Mouse (Mus musculus) c-Kit-positive CD71-positive TER-119-negative erythroid progenitor cells, embryonic 14.5 days (primary cell): ENCODE measurements around the gene Spns2.

ENCODE experiments used
- DNase-seq: peaks from one replicate; pipeline ENCODE4 v3.0.0-alpha.2; 2013; ENCODE audit warnings: low read depth

Spns2 gene

GRCm38 (mm10) chr11:72500139-72500538, 10.4 kb upstream of the Spns2 start:
- DNase-seq: no peak

- DNase-seq: no peak
Measured at GRCm38 (mm10) chr11:72497367-72497766, 7.7 kb upstream of the Spns2 start.

GRCm38 (mm10) chr11:72496775-72497174, 7.1 kb upstream of the Spns2 start:
- no peak for DNase-seq

- DNase-seq: no peak
Measured at GRCm38 (mm10) chr11:72496066-72496465, 6.4 kb upstream of the Spns2 start.

GRCm38 (mm10) chr11:72494046-72494988, 4.6 kb upstream of the Spns2 start:
- no peak for DNase-seq

GRCm38 (mm10) chr11:72491130-72491960, 1.6 kb upstream of the Spns2 start:
- DNase-seq: no peak

GRCm38 (mm10) chr11:72489397-72489796, 307 bp downstream of the Spns2 start:
- no peak for DNase-seq

- DNase-seq: no peak
Measured at GRCm38 (mm10) chr11:72488753-72489271, 892 bp downstream of the Spns2 start.

- no peak for DNase-seq
Measured at GRCm38 (mm10) chr11:72487739-72488138, 2.0 kb downstream of the Spns2 start.

GRCm38 (mm10) chr11:72487171-72487570, 2.5 kb downstream of the Spns2 start:
- DNase-seq: no peak

GRCm38 (mm10) chr11:72485960-72486359, 3.7 kb downstream of the Spns2 start:
- no peak for DNase-seq

- DNase-seq: no peak
Measured at GRCm38 (mm10) chr11:72485157-72485556, 4.5 kb downstream of the Spns2 start.

GRCm38 (mm10) chr11:72484549-72484948, 5.2 kb downstream of the Spns2 start:
- no peak for DNase-seq

GRCm38 (mm10) chr11:72481952-72482351, 7.8 kb downstream of the Spns2 start:
- no peak for DNase-seq

- DNase-seq: no peak
Measured at GRCm38 (mm10) chr11:72481313-72481712, 8.4 kb downstream of the Spns2 start.

- no peak for DNase-seq
Measured at GRCm38 (mm10) chr11:72479499-72479898, 10.2 kb downstream of the Spns2 start.

GRCm38 (mm10) chr11:72478228-72478627, 11.5 kb downstream of the Spns2 start:
- no peak for DNase-seq

- DNase-seq: no peak
Measured at GRCm38 (mm10) chr11:72477653-72478052, 12.1 kb downstream of the Spns2 start.

GRCm38 (mm10) chr11:72477182-72477581, 12.5 kb downstream of the Spns2 start:
- DNase-seq: no peak

GRCm38 (mm10) chr11:72476074-72476625, 13.6 kb downstream of the Spns2 start:
- DNase-seq: no peak

GRCm38 (mm10) chr11:72475408-72475807, 14.3 kb downstream of the Spns2 start:
- DNase-seq: no peak

- DNase-seq: no peak
Measured at GRCm38 (mm10) chr11:72474926-72475325, 14.8 kb downstream of the Spns2 start.
